Mouse (Mus musculus) thymus, postnatal 0 days (tissue): ENCODE data around the gene Gm20837. TPM values are rescaled to one million over a fixed set of nuclear protein-coding genes. Genes with fewer than 3 reads are reported as not detected.
"Not testable (repeated sequence)": the region's sequence is repeated elsewhere in the genome, so short reads cannot be mapped to it uniquely, and the experiment has no call there.

Experiments
- DNase-seq: peaks from one replicate; pipeline ENCODE4 v3.0.0-alpha.2; 2015; ENCODE audit warnings: low spot score
- polyA plus RNA-seq: library from polyadenylated mRNA; unstranded; fragments of >200 nt; fragmentation: Nextera tagmentation; extraction: Ambion mirVana; gene quantifications from 2 replicates; pipeline ENCODE4 v1.2.1, GENCODE M21; 2015

The Gm20837 gene
- not detected in 2 replicates for polyA plus RNA-seq

GRCm38 (mm10) chrY:90400948-90401347, at the start of gene Gm20837:
Gene Gm20837 (plus strand): TSS chrY:90401248.
- DNase-seq, result not testable (repeated sequence)
